Mouse (Mus musculus): ENCODE data around the gene Arid3a. TPM values are rescaled to one million over a fixed set of nuclear protein-coding genes. Genes with fewer than 3 reads are reported as not detected.

The Arid3a gene
- polyA plus RNA-seq, 1 experiment, result 36.5 TPM

DNA sequence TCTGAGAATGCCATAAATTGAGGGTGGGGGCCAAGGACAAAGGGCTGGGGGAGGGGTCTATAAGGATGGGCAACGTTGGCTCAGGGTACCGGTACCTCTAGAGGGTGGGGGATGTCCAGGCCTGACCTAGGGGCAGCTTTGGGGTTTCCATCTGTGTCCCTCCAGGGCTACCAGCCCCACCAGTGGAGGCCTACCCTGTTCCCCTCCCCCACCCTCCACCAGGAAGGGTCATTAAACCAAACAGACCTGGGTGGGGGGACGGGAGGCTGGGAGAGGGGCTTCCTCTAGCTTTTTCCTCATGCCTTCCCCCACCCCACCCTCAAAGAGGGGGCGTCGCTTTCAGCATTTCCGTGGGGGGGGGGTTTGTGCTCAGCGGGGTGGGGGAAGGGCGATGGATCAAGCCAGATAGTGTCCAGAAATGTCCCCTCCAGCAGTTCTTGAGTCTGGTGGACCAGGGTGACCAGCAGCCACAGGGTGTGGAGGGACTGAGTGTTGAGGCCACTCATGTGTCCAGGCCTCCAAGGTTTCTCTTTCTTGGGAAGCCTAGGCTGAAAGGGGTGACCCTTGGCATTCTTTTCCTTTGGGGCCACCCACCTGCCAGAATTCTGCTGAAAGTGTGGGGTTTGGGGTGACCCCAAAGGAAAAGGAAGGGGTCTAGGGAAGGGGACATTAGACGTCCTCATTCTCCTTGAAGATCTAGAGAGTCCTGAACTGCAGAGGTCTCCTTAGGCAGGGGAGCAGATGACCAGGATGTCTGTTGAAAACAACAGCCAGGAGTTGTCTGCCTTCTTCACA is 2.3 kb downstream of the Arid3a start:
- Histone ChIP-seq H3K4me1 (ENCODE audit: control insufficient read depth, insufficient read depth, low read length) (no peaks in the 10 kb centered on the region), H3K36me3 (ENCODE audit: control insufficient read depth, insufficient read depth, low read length, poor library complexity, severe bottlenecking) (no peaks in the 10 kb centered on the region), H3K9me3 (replicated peaks; ENCODE audit: control insufficient read depth, insufficient read depth, low read length, poor library complexity, severe bottlenecking) (no peaks in the 10 kb centered on the region), H3K27ac (ENCODE audit: insufficient read depth, low read length) (no peak overlapping the region), H3K27me3 (ENCODE audit: control insufficient read depth, insufficient read depth, low read length, poor library complexity, severe bottlenecking) (no peaks in the 10 kb centered on the region), H3K9ac (ENCODE audit: low read depth, poor library complexity, severe bottlenecking) (no peak overlapping the region), H3K4me3 (ENCODE audit: low read depth, low read length) (no peak overlapping the region)
- TF ChIP-seq EP300 (IDR thresholded peaks at IDR 0.05; ENCODE audit: insufficient read depth, low read depth, low read length) (no peak), POLR2A (IDR thresholded peaks at IDR 0.05; ENCODE audit: insufficient read depth, low read length) (no peak), CTCF (IDR thresholded peaks at IDR 0.05; ENCODE audit: low read depth, low read length) (no peak)

DNA sequence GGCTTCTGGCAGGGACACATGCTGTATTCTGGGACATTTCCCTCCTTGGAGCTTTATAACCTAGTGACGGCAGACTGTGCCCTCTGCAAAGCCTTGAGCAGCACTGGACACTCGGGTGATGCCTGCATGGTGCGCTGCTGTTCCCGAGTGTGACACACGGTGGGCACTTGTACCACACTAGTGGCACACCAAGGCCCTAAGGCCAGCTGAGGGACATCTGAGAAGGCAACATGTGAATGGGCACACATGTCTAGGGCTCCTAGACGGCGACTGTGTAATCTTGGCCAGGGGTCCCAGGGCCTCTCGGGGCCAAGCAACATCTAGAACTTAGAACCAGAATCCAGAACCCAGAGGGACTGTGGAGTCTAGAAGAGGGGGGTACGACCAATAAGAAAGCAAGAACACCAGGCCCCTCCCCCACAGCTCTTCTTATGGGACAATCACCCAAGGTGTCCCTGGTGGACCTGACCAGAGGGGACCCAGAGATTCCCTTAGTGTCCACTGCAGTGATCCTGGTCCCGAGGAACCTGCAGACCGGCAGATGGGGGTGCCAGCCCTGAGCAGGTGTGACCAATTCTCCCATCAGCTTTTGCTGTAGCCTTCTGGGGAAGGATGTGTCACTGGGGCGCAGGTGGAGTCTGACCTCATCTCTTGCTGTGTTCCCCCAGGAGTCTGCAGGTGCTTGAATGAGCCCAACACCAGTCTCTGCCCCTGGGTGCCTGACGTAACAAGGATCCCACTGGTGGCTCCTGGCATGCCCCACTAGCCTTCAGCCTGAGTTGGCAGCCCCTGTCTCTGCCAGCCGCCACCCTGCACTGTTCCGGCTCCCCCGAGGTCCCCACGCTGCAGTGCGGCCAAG is 3.4 kb downstream of the Arid3a start:
- H3K27me3 ChIP-seq (ENCODE audit: control insufficient read depth, insufficient read depth, low read length, poor library complexity, severe bottlenecking), result no peaks in the 10 kb centered on the region
- no peak overlapping the region for H3K4me3 ChIP-seq (ENCODE audit: low read depth, low read length)

DNA sequence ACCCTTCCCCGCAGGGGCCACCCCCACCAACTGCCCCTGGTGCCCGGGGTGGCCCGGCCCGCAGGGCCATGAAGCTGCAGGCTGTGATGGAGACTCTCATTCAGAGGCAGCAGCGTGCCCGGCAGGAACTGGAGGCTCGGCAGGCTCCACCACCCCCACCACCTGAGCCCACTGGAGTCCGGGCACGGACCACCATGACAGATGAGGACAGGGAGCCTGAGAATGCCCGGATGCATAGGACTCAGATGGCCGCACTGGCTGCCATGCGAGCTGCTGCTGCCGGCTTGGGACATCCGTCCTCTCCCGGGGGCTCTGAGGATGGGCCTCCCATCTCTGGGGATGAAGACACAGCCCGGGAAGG is 4.0 kb downstream of the Arid3a start:
- H3K4me3 ChIP-seq (ENCODE audit: low read depth, low read length), result no peak overlapping the region
- no peaks in the 10 kb centered on the region for H3K36me3 ChIP-seq (ENCODE audit: control insufficient read depth, insufficient read depth, low read length, poor library complexity, severe bottlenecking)
- H3K4me1 ChIP-seq (ENCODE audit: control insufficient read depth, insufficient read depth, low read length), result no peaks in the 10 kb centered on the region
- H3K27me3 ChIP-seq (ENCODE audit: control insufficient read depth, insufficient read depth, low read length, poor library complexity, severe bottlenecking), result no peaks in the 10 kb centered on the region
- TF ChIP-seq POLR2A (IDR thresholded peaks at IDR 0.05; ENCODE audit: insufficient read depth, low read length) (no peak), EP300 (IDR thresholded peaks at IDR 0.05; ENCODE audit: insufficient read depth, low read depth, low read length) (no peak), CTCF (IDR thresholded peaks at IDR 0.05; ENCODE audit: low read depth, low read length) (no peak)
- H3K9ac ChIP-seq (ENCODE audit: low read depth, poor library complexity, severe bottlenecking), result no peak overlapping the region
- H3K9me3 ChIP-seq (replicated peaks; ENCODE audit: control insufficient read depth, insufficient read depth, low read length, poor library complexity, severe bottlenecking), result no peaks in the 10 kb centered on the region
- no peak overlapping the region for H3K27ac ChIP-seq (ENCODE audit: insufficient read depth, low read length)

More for the DNA sequence above, 3.4 kb downstream of the Arid3a start:
- no peak for TF ChIP-seq EP300 (IDR thresholded peaks at IDR 0.05; ENCODE audit: insufficient read depth, low read depth, low read length)
- TF ChIP-seq CTCF (IDR thresholded peaks at IDR 0.05; ENCODE audit: low read depth, low read length), result no peak
- TF ChIP-seq POLR2A (IDR thresholded peaks at IDR 0.05; ENCODE audit: insufficient read depth, low read length), result no peak
- no peak overlapping the region for H3K27ac ChIP-seq (ENCODE audit: insufficient read depth, low read length)
- H3K9me3 ChIP-seq (replicated peaks; ENCODE audit: control insufficient read depth, insufficient read depth, low read length, poor library complexity, severe bottlenecking), result no peaks in the 10 kb centered on the region
- H3K36me3 ChIP-seq (ENCODE audit: control insufficient read depth, insufficient read depth, low read length, poor library complexity, severe bottlenecking), result no peaks in the 10 kb centered on the region
- no peaks in the 10 kb centered on the region for H3K4me1 ChIP-seq (ENCODE audit: control insufficient read depth, insufficient read depth, low read length)
- no peak overlapping the region for H3K9ac ChIP-seq (ENCODE audit: low read depth, poor library complexity, severe bottlenecking)

DNA sequence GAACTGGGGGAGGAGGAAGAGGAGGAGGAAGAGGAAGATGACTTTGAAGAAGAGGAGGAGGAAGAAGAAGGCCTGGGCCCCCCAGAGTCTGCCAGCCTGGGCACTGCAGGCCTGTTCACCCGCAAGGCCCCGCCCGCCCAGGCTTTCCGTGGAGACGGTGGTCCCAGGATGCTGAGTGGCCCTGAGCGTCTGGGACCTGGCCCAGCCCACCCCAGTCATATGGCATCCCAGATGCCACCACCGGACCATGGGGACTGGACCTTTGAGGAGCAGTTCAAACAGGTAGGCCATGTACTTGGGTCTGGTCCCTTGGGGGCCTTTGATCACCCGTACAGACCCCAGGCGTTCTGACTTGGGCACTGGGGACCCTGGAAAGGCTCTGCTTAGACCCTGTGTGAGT is 5.0 kb downstream of the Arid3a start:
- no peak overlapping the region for H3K4me3 ChIP-seq (ENCODE audit: low read depth, low read length)
- no peaks in the 10 kb centered on the region for H3K36me3 ChIP-seq (ENCODE audit: control insufficient read depth, insufficient read depth, low read length, poor library complexity, severe bottlenecking)
- H3K27me3 ChIP-seq (ENCODE audit: control insufficient read depth, insufficient read depth, low read length, poor library complexity, severe bottlenecking), result no peaks in the 10 kb centered on the region
- H3K9me3 ChIP-seq (replicated peaks; ENCODE audit: control insufficient read depth, insufficient read depth, low read length, poor library complexity, severe bottlenecking), result no peaks in the 10 kb centered on the region
- no peak overlapping the region for H3K9ac ChIP-seq (ENCODE audit: low read depth, poor library complexity, severe bottlenecking)
- no peak overlapping the region for H3K27ac ChIP-seq (ENCODE audit: insufficient read depth, low read length)
- no peaks in the 10 kb centered on the region for H3K4me1 ChIP-seq (ENCODE audit: control insufficient read depth, insufficient read depth, low read length)
- TF ChIP-seq EP300 (IDR thresholded peaks at IDR 0.05; ENCODE audit: insufficient read depth, low read depth, low read length), result no peak
- no peak for TF ChIP-seq POLR2A (IDR thresholded peaks at IDR 0.05; ENCODE audit: insufficient read depth, low read length)
- no peak for TF ChIP-seq CTCF (IDR thresholded peaks at IDR 0.05; ENCODE audit: low read depth, low read length)

DNA sequence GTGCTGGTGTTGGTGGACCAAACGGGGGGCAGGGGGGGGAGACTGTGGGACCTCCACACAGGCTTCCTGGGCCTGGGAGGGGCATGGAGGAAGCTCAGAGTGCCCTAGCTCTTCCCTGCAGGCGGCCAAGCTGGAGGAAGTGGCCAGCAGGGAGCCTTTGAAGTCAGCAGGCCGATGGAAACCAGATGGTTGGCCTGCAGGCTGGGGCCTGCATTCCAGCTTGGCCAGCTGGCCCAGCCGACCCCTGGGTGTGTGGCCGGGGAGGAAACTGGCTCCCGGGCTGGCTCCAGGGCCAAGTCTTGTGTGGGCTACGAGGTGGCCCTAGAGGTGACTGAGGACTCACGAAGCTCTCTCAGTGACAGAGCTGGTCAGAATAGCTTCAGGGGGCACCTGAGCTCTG is 5.9 kb downstream of the Arid3a start:
- no peak overlapping the region for H3K4me3 ChIP-seq (ENCODE audit: low read depth, low read length)
- H3K4me1 ChIP-seq (ENCODE audit: control insufficient read depth, insufficient read depth, low read length), result no peaks in the 10 kb centered on the region
- no peak for TF ChIP-seq CTCF (IDR thresholded peaks at IDR 0.05; ENCODE audit: low read depth, low read length)
- TF ChIP-seq POLR2A (IDR thresholded peaks at IDR 0.05; ENCODE audit: insufficient read depth, low read length), result no peak
- no peak for TF ChIP-seq EP300 (IDR thresholded peaks at IDR 0.05; ENCODE audit: insufficient read depth, low read depth, low read length)
- no peak overlapping the region for H3K9ac ChIP-seq (ENCODE audit: low read depth, poor library complexity, severe bottlenecking)
- no peak overlapping the region for H3K27ac ChIP-seq (ENCODE audit: insufficient read depth, low read length)
- H3K27me3 ChIP-seq (ENCODE audit: control insufficient read depth, insufficient read depth, low read length, poor library complexity, severe bottlenecking), result no peaks in the 10 kb centered on the region
- no peaks in the 10 kb centered on the region for H3K36me3 ChIP-seq (ENCODE audit: control insufficient read depth, insufficient read depth, low read length, poor library complexity, severe bottlenecking)
- no peaks in the 10 kb centered on the region for H3K9me3 ChIP-seq (replicated peaks; ENCODE audit: control insufficient read depth, insufficient read depth, low read length, poor library complexity, severe bottlenecking)
